Mouse (Mus musculus): ENCODE data around the gene Dcdc2b. TPM values are rescaled to one million over a fixed set of nuclear protein-coding genes. Genes with fewer than 3 reads are reported as not detected.

The Dcdc2b gene
- 0.71 and 1.2 TPM in 2 replicates for total RNA-seq (2012; rRNA removed)

- peak within 1 kb of the TSS; percentile 16; the same call in 1 of the 2 replicates for H3K27ac ChIP-seq (ENCODE audit: insufficient read depth, low read depth, low read length, poor library complexity, severe bottlenecking)
- no peak within 1 kb of the TSS for H3K4me3 ChIP-seq (ENCODE audit: insufficient read depth in 1 of 2, low read depth in 1 of 2, low read length in 2 of 2, poor library complexity in 1 of 2, severe bottlenecking in 1 of 2)
- TF ChIP-seq MAFK (IDR thresholded peaks at IDR 0.05; ENCODE audit: insufficient read depth, low read depth, low read length) (no peak), ZC3H11A (IDR thresholded peaks at IDR 0.05; ENCODE audit: borderline replicate concordance, low read depth, low read length) (no peak), CHD2 (IDR thresholded peaks at IDR 0.05; ENCODE audit: low read depth, low read length) (no peak), ZNF384 (IDR thresholded peaks at IDR 0.05; ENCODE audit: low read depth, low read length) (no peak), HCFC1 (IDR thresholded peaks at IDR 0.05; ENCODE audit: borderline replicate concordance, insufficient read depth, low read length) (no peak)
- no peak within 1 kb of the TSS for H3K9ac ChIP-seq (ENCODE audit: insufficient read depth, low read depth, low read length, poor library complexity, severe bottlenecking)
- in situ Hi-C loops (cut with MboI; ENCODE audit: low sequenced_read_pairs in 2 of 2, unreplicated experiment in 2 of 2) = no loop called here
- peaks cover 2 to 20% of the 10 kb centered on the region in 2 experiments; a peak in 2 of 4 replicates for H3K4me1 ChIP-seq (ENCODE audit: control insufficient read depth in 2 of 2, insufficient read depth in 2 of 2, low read length in 2 of 2, poor library complexity in 1 of 2)
- no peaks in the 10 kb centered on the region for H3K9me3 ChIP-seq (ENCODE audit: control insufficient read depth, insufficient read depth, low read depth, low read length)
- H3K36me3 ChIP-seq (ENCODE audit: control insufficient read depth, insufficient read depth, low read length, poor library complexity, severe bottlenecking) = peaks cover 9% of the 10 kb centered on the region; the same call in 1 of the 2 replicates
- DNase-seq (ENCODE audit: low read depth, low spot score) = no peak
Measured at GRCm38 (mm10) chr4:129614093-129614492, at the start of gene Dcdc2b. Gene Dcdc2b, minus strand, starts transcription at chr4:129614257.

GRCm38 (mm10) chr4:129662255-129662813 lies 48.3 kb upstream of the Dcdc2b start:
- DNase-seq (ENCODE audit: low read depth, low spot score) = no peak
- Histone ChIP-seq H3K27ac (ENCODE audit: insufficient read depth, low read depth, low read length, poor library complexity, severe bottlenecking) (no peak overlapping the region), H3K36me3 (ENCODE audit: control insufficient read depth, insufficient read depth, low read length, poor library complexity, severe bottlenecking) (peaks cover 10% of the 10 kb centered on the region)

GRCm38 (mm10) chr4:129661584-129661983 lies 47.5 kb upstream of the Dcdc2b start:
- peaks cover 11% of the 10 kb centered on the region for H3K36me3 ChIP-seq (ENCODE audit: control insufficient read depth, insufficient read depth, low read length, poor library complexity, severe bottlenecking)
- H3K9ac ChIP-seq (ENCODE audit: insufficient read depth, low read depth, low read length, poor library complexity, severe bottlenecking) = no peak overlapping the region
- DNase-seq (ENCODE audit: low read depth, low spot score) = no peak
- no peak for TF ChIP-seq CHD2 (IDR thresholded peaks at IDR 0.05; ENCODE audit: low read depth, low read length)
- TF ChIP-seq MAFK (IDR thresholded peaks at IDR 0.05; ENCODE audit: insufficient read depth, low read depth, low read length) = no peak
- TF ChIP-seq ZC3H11A (IDR thresholded peaks at IDR 0.05; ENCODE audit: borderline replicate concordance, low read depth, low read length) = no peak
- TF ChIP-seq ZNF384 (IDR thresholded peaks at IDR 0.05; ENCODE audit: low read depth, low read length) = no peak
- no peak for TF ChIP-seq HCFC1 (IDR thresholded peaks at IDR 0.05; ENCODE audit: borderline replicate concordance, insufficient read depth, low read length)
- no peak overlapping the region for H3K4me3 ChIP-seq (ENCODE audit: insufficient read depth in 1 of 2, low read depth in 1 of 2, low read length in 2 of 2, poor library complexity in 1 of 2, severe bottlenecking in 1 of 2)
- no peak overlapping the region for H3K27ac ChIP-seq (ENCODE audit: insufficient read depth, low read depth, low read length, poor library complexity, severe bottlenecking)
- H3K9me3 ChIP-seq (ENCODE audit: control insufficient read depth, insufficient read depth, low read depth, low read length) = no peaks in the 10 kb centered on the region
- no peaks in the 10 kb centered on the region for H3K4me1 ChIP-seq (ENCODE audit: control insufficient read depth in 2 of 2, insufficient read depth in 2 of 2, low read length in 2 of 2, poor library complexity in 1 of 2)
- in situ Hi-C loops (cut with MboI; ENCODE audit: low sequenced_read_pairs in 2 of 2, unreplicated experiment in 2 of 2) = no loop called here

More at GRCm38 (mm10) chr4:129662255-129662813, 48.3 kb upstream of the Dcdc2b start:
- H3K9ac ChIP-seq (ENCODE audit: insufficient read depth, low read depth, low read length, poor library complexity, severe bottlenecking) = no peak overlapping the region
- no peak for TF ChIP-seq ZC3H11A (IDR thresholded peaks at IDR 0.05; ENCODE audit: borderline replicate concordance, low read depth, low read length)
- no peak for TF ChIP-seq MAFK (IDR thresholded peaks at IDR 0.05; ENCODE audit: insufficient read depth, low read depth, low read length)
- no peak for TF ChIP-seq ZNF384 (IDR thresholded peaks at IDR 0.05; ENCODE audit: low read depth, low read length)
- no peak for TF ChIP-seq HCFC1 (IDR thresholded peaks at IDR 0.05; ENCODE audit: borderline replicate concordance, insufficient read depth, low read length)
- no peak for TF ChIP-seq CHD2 (IDR thresholded peaks at IDR 0.05; ENCODE audit: low read depth, low read length)
- H3K4me1 ChIP-seq (ENCODE audit: control insufficient read depth in 2 of 2, insufficient read depth in 2 of 2, low read length in 2 of 2, poor library complexity in 1 of 2) = no peaks in the 10 kb centered on the region
- no peaks in the 10 kb centered on the region for H3K9me3 ChIP-seq (ENCODE audit: control insufficient read depth, insufficient read depth, low read depth, low read length)
- in situ Hi-C loops (cut with MboI; ENCODE audit: low sequenced_read_pairs in 2 of 2, unreplicated experiment in 2 of 2) = no loop called here
- H3K4me3 ChIP-seq (ENCODE audit: insufficient read depth in 1 of 2, low read depth in 1 of 2, low read length in 2 of 2, poor library complexity in 1 of 2, severe bottlenecking in 1 of 2) = no peak overlapping the region

- Histone ChIP-seq H3K36me3 (ENCODE audit: control insufficient read depth, insufficient read depth, low read length, poor library complexity, severe bottlenecking) (peaks cover 36% of the 10 kb centered on the region), H3K9ac (ENCODE audit: insufficient read depth, low read depth, low read length, poor library complexity, severe bottlenecking) (no peak overlapping the region), H3K4me1 (ENCODE audit: control insufficient read depth in 2 of 2, insufficient read depth in 2 of 2, low read length in 2 of 2, poor library complexity in 1 of 2) (no peaks in the 10 kb centered on the region), H3K4me3 (ENCODE audit: insufficient read depth in 1 of 2, low read depth in 1 of 2, low read length in 2 of 2, poor library complexity in 1 of 2, severe bottlenecking in 1 of 2) (no peak overlapping the region), H3K27ac (ENCODE audit: insufficient read depth, low read depth, low read length, poor library complexity, severe bottlenecking) (no peak overlapping the region), H3K9me3 (ENCODE audit: control insufficient read depth, insufficient read depth, low read depth, low read length) (no peaks in the 10 kb centered on the region)
- TF ChIP-seq ZC3H11A (IDR thresholded peaks at IDR 0.05; ENCODE audit: borderline replicate concordance, low read depth, low read length) (no peak), CHD2 (IDR thresholded peaks at IDR 0.05; ENCODE audit: low read depth, low read length) (no peak), MAFK (IDR thresholded peaks at IDR 0.05; ENCODE audit: insufficient read depth, low read depth, low read length) (no peak), HCFC1 (IDR thresholded peaks at IDR 0.05; ENCODE audit: borderline replicate concordance, insufficient read depth, low read length) (no peak)
- in situ Hi-C loops (cut with MboI; ENCODE audit: low sequenced_read_pairs in 2 of 2, unreplicated experiment in 2 of 2) = no loop called here
- no peak for DNase-seq (ENCODE audit: low read depth, low spot score)
Measured at GRCm38 (mm10) chr4:129654770-129655169, 40.7 kb upstream of the Dcdc2b start.
